Mouse (Mus musculus) hindbrain, embryonic 12.5 days (tissue): ENCODE data around the gene Olfr1436. TPM values are rescaled to one million over a fixed set of nuclear protein-coding genes. Genes with fewer than 3 reads are reported as not detected.
"Not testable (repeated sequence)": the region's sequence is repeated elsewhere in the genome, so short reads cannot be mapped to it uniquely, and the experiment has no call there.

Source experiments
- ATAC-seq: fragments of 200-750 bp; cut with Nextera tagmentation; 2 replicates; pipeline ENCODE4 v1.8.0; 2017; ENCODE audit warnings: moderate TSS enrichment; ENCODE audit not compliant: low FRiP score
- H3K27ac ChIP-seq: fragments of 300-500 bp; sonication (generic); 2 replicates; pipeline ENCODE4 v1.5.1; 2016; ENCODE audit warnings: mild to moderate bottlenecking
- H3K27me3 ChIP-seq: fragments of 300-500 bp; sonication (generic); 2 replicates; pipeline ENCODE4 v1.6.1; 2016; ENCODE audit warnings: mild to moderate bottlenecking
- H3K36me3 ChIP-seq: fragments of 300-500 bp; sonication (generic); 2 replicates; pipeline ENCODE4 v1.6.1; 2016; ENCODE audit warnings: mild to moderate bottlenecking
- H3K4me1 ChIP-seq: fragments of 300-500 bp; sonication (generic); 2 replicates; pipeline ENCODE4 v1.6.1; 2016
- H3K4me2 ChIP-seq: fragments of 300-500 bp; sonication (generic); replicated peaks from 2 replicates; pipeline ENCODE4 v1.6.1; 2016; ENCODE audit warnings: mild to moderate bottlenecking
- H3K4me3 ChIP-seq: fragments of 300-500 bp; sonication (generic); 2 replicates; pipeline ENCODE4 v1.5.1; 2016; ENCODE audit warnings: mild to moderate bottlenecking
- H3K9ac ChIP-seq: fragments of 300-500 bp; sonication (generic); 2 replicates; pipeline ENCODE4 v1.6.1; 2016; ENCODE audit warnings: mild to moderate bottlenecking, moderate library complexity
- H3K9me3 ChIP-seq: fragments of 300-500 bp; sonication (generic); replicated peaks from 2 replicates; pipeline ENCODE4 v1.6.1; 2016; ENCODE audit warnings: mild to moderate bottlenecking
- WGBS: fragments of 180-500 bp; shearing (Covaris S2); methylation state at CpG from one replicate; pipeline ENCODE4 v1.1.7; 2016; 5-methylcytosine and 5-hydroxymethylcytosine counted together
- polyA plus RNA-seq: library from polyadenylated mRNA; unstranded; fragments of >200 nt; fragmentation: Nextera tagmentation; extraction: Ambion mirVana; gene quantifications from 2 replicates; pipeline ENCODE4 v1.2.1, GENCODE M21; 2016

Olfr1436 gene
- polyA plus RNA-seq = not detected in 2 replicates

DNA sequence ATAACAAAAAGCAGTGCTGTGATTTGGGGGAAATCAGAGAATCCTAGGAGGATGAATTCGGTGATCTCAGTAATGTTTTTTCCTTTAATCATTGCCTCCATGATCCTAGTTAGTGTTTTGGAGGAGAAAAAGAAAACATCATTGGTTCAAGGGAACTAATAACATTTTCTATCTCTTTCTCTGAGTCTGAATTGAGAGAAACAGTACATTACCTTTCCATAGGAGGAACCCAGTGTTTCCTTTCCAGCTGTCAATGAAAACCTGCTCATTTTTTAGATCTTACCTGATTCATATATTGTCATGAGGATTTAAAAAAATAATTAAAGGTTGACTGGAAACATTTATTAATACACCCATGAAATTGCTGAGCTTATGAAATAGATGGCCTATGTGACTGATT is at the start of gene Olfr1436:
Gene Olfr1436 (minus strand): TSS at position 101 of the 400 bp plus-strand sequence.
- not testable (repeated sequence) for H3K9me3 ChIP-seq, H3K27me3 ChIP-seq, H3K4me2 ChIP-seq, H3K9ac ChIP-seq, H3K4me1 ChIP-seq, H3K4me3 ChIP-seq, ATAC-seq, H3K36me3 ChIP-seq, H3K27ac ChIP-seq
- WGBS = 91% methylated on average over 1 of the region's 1 CpGs

DNA sequence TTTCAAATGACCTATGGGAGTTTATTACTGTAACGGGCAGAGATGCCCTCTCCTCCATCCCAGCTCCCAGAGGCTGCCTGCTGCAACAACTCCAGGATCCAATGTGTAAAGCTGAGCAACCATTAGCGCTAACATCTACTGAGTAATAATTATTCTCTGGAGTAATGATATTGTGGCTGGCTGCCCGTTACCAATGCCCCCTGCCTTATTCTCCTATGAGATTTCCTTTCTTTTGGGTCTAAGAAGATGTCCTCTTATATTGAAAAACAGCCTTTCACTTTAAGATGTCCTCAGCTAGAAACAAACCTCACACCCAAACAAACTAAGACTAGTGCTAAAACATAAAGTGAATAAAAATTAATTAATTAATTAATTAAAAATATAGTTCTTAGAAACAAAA is 36.9 kb upstream of the Olfr1436 start, which contains the start of gene Olfr1438-ps1:
Gene Olfr1438-ps1 (minus strand): TSS at position 101 of the 400 bp plus-strand sequence.
- Histone ChIP-seq H3K4me3 (no peak within 1 kb of the TSS), H3K27me3 (no peaks in the 10 kb centered on the region), H3K9ac (no peak within 1 kb of the TSS), H3K27ac (no peak within 1 kb of the TSS), H3K4me2 (no peak within 1 kb of the TSS), H3K4me1 (no peaks in the 10 kb centered on the region), H3K36me3 (no peaks in the 10 kb centered on the region), H3K9me3 (no peaks in the 10 kb centered on the region)
- 88% methylated on average over 3 of the region's 3 CpGs for WGBS
- no peak for ATAC-seq

DNA sequence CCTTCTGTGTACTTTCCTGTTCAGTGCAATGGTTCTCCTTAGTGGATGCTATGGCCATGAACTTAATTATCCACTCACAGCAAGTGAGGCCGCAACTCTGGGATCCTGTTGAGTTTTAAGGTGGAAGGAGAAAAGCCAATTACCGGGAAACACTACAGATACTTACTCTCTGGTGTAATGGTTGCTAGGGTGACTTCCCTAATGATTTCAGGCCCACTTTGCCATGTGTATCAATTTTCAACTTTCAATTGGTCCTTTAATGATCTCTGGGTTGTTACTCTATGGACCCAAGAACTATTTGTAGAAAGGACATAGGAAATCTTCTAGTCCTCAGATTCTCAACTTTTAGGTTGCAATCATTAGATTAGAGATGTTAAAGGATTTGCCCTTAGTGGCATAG is 26.1 kb upstream of the Olfr1436 start, which contains the start of gene Olfr1437:
Gene Olfr1437 (minus strand): TSS at position 101 of the 400 bp plus-strand sequence.
- H3K9ac ChIP-seq = no peak within 1 kb of the TSS
- H3K36me3 ChIP-seq = no peaks in the 10 kb centered on the region
- ATAC-seq = no peak
- no peak within 1 kb of the TSS for H3K4me3 ChIP-seq
- no peak within 1 kb of the TSS for H3K27ac ChIP-seq
- WGBS = 82% methylated on average over 2 of the region's 2 CpGs
- no peaks in the 10 kb centered on the region for H3K9me3 ChIP-seq
- no peak within 1 kb of the TSS for H3K4me2 ChIP-seq
- no peaks in the 10 kb centered on the region for H3K4me1 ChIP-seq
- no peaks in the 10 kb centered on the region for H3K27me3 ChIP-seq

DNA sequence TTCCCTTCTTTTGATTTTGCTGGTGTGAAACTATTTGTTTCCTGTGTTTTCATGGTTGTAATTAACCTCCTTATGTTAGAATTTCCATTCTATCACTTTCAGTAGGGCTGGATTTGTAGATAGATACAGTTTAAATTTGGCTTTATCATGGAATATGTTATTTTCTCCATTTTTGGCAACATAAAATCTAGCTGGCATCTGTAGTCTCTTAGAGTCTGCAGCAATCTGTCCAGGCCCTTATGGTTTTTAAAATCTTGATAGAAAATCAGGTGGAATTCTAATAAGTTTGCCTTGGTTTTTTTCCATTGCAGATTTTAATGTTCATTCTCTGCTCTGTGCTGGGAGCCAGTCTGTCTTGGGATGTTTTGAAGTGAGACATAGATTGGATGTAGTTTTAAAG is 6.0 kb downstream of the Olfr1436 start:
- ATAC-seq = no peak

DNA sequence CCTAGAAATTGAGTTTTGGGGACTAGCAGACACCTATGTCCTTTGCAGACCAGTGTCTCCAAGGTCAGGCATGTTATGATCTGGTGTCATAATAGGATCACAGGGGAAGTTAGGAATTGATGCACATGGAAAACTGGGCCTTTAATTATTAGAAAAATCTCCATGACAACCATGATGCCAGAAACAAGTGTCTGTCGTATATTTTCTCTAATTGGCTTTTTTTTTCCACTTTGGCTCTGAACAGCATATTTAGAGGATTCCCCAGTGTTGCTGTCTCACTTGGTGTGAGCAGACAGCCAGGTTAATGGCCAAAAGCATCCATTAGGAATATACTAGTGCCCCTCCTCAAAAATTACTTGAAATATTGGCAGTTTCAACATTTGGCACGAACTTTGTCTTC is 19.4 kb downstream of the Olfr1436 start, which contains the start of gene Olfr1434:
Gene Olfr1434 (plus strand): TSS at position 301 of the 400 bp plus-strand sequence.
- Histone ChIP-seq H3K9ac (no peak within 1 kb of the TSS), H3K27ac (no peak within 1 kb of the TSS), H3K27me3 (no peaks in the 10 kb centered on the region), H3K4me3 (no peak within 1 kb of the TSS), H3K4me2 (no peak within 1 kb of the TSS), H3K36me3 (no peaks in the 10 kb centered on the region), H3K4me1 (no peaks in the 10 kb centered on the region), H3K9me3 (no peaks in the 10 kb centered on the region)
- 72% methylated on average over 2 of the region's 2 CpGs for WGBS
- no peak for ATAC-seq

More for the DNA sequence above, 6.0 kb downstream of the Olfr1436 start:
- Histone ChIP-seq H3K9me3 (no peaks in the 10 kb centered on the region), H3K4me3 (no peak overlapping the region), H3K27ac (no peak overlapping the region), H3K36me3 (no peaks in the 10 kb centered on the region), H3K4me2 (no peak overlapping the region), H3K4me1 (no peaks in the 10 kb centered on the region), H3K9ac (no peak overlapping the region), H3K27me3 (no peaks in the 10 kb centered on the region)

DNA sequence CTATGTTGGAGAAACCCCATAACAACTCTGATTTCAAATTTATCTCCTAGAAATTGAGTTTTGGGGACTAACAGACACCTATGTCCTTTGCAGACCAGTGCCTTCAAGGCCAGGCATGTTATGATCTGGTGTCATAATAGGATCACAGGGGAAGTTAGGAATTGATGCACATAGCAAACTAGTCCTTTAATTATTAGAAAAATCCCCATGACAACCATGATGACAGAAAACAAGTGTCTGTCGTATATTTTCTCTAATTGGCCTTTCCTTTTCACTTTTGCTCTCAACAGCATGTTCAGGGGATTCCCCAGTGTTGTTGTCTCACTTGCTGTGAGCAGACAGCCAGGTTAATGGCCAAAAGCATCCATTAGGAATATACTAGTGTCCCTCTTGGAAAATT is 38.2 kb downstream of the Olfr1436 start, which contains the start of gene Olfr235:
Gene Olfr235 (plus strand): TSS at position 301 of the 400 bp plus-strand sequence.
- Histone ChIP-seq H3K4me1 (no peaks in the 10 kb centered on the region), H3K9me3 (no peaks in the 10 kb centered on the region), H3K27ac (no peak within 1 kb of the TSS), H3K27me3 (no peaks in the 10 kb centered on the region), H3K4me2 (no peak within 1 kb of the TSS), H3K9ac (no peak within 1 kb of the TSS), H3K36me3 (no peaks in the 10 kb centered on the region), H3K4me3 (no peak within 1 kb of the TSS)
- 69% methylated on average over 1 of the region's 1 CpGs for WGBS
- ATAC-seq = no peak

Other genes starting within 250 kb of the Olfr1436 start
- not detected in 2 replicates for gene Olfr1424, start 236.4 kb downstream of the Olfr1436 start, polyA plus RNA-seq
- not detected in 2 replicates for gene Olfr1425, start 221.4 kb downstream of the Olfr1436 start, polyA plus RNA-seq
- gene Olfr1426, start 207.1 kb downstream of the Olfr1436 start, polyA plus RNA-seq = not detected in 2 replicates
- not detected in 2 replicates for gene Olfr1427, start 195.8 kb downstream of the Olfr1436 start, polyA plus RNA-seq
- gene Olfr1428, start 183.2 kb downstream of the Olfr1436 start, polyA plus RNA-seq = not detected in 2 replicates
- gene Olfr76, start 175.9 kb downstream of the Olfr1436 start, polyA plus RNA-seq = not detected in 2 replicates
- gene Olfr1555-ps1, start 129.0 kb downstream of the Olfr1436 start, polyA plus RNA-seq = not detected in 2 replicates
- not detected in 2 replicates for gene Olfr1431, start 98.5 kb downstream of the Olfr1436 start, polyA plus RNA-seq
- gene Olfr1432, start 66.5 kb downstream of the Olfr1436 start, polyA plus RNA-seq = not detected in 2 replicates
- not detected in 2 replicates for gene Olfr262, start 57.5 kb downstream of the Olfr1436 start, polyA plus RNA-seq
- not detected in 2 replicates for gene Olfr235, start 38.1 kb downstream of the Olfr1436 start, polyA plus RNA-seq
- not detected in 2 replicates for gene Olfr1434, start 19.3 kb downstream of the Olfr1436 start, polyA plus RNA-seq
- not detected in 2 replicates for gene Olfr1437, start 26.0 kb upstream of the Olfr1436 start, polyA plus RNA-seq
- gene Olfr1438-ps1, start 36.8 kb upstream of the Olfr1436 start, polyA plus RNA-seq = not detected in 2 replicates
- not detected in 2 replicates for gene Olfr1440, start 88.1 kb upstream of the Olfr1436 start, polyA plus RNA-seq
- gene Olfr1441, start 118.3 kb upstream of the Olfr1436 start, polyA plus RNA-seq = not detected in 2 replicates
- not detected in 2 replicates for gene Pfpl, start 128.8 kb upstream of the Olfr1436 start, polyA plus RNA-seq
- 0.70 and 0.75 TPM in 2 replicates for gene Mpeg1, start 161.6 kb upstream of the Olfr1436 start, polyA plus RNA-seq
- gene Dtx4, start 202.3 kb upstream of the Olfr1436 start, polyA plus RNA-seq = 56.7 and 58.6 TPM in 2 replicates
- 15.6 and 17.2 TPM in 2 replicates for gene Fam111a, start 246.6 kb upstream of the Olfr1436 start, polyA plus RNA-seq